Mouse (Mus musculus): ENCODE measurements at regions not wholly inside any gene's neighbourhood (a gene's known extent, or its start where the extent isn't known, plus 50 kb on each side); places are given as distances from the start of the nearest gene placed in this dataset.

GRCm38 (mm10) chr3:51127875-51128274, 96.4 kb upstream of the Noct start:
- intact Hi-C loops (cut with DNase I), result loop anchor here (5.0 to 10.0 kb wide), 2 partner anchors 44 to 223 kb away; no protein-coding TSS in a partner anchor

GRCm38 (mm10) chr3:51128491-51129155, 95.6 kb upstream of the Noct start:
- intact Hi-C loops (cut with DNase I), result loop anchor here (5.0 to 10.0 kb wide), 2 partner anchors 44 to 224 kb away; no protein-coding TSS in a partner anchor

GRCm38 (mm10) chr3:51130709-51131108, 93.5 kb upstream of the Noct start:
- intact Hi-C loops (cut with DNase I), result no loop called here

GRCm38 (mm10) chr3:51131341-51131740, 92.9 kb upstream of the Noct start:
- intact Hi-C loops (cut with DNase I), result no loop called here

- intact Hi-C loops (cut with DNase I), result no loop called here
Observed at GRCm38 (mm10) chr3:51132736-51133135, 91.5 kb upstream of the Noct start.

GRCm38 (mm10) chr3:51135581-51135980, 88.7 kb upstream of the Noct start:
- intact Hi-C loops (cut with DNase I), result no loop called here

GRCm38 (mm10) chr3:51137730-51138312, 86.4 kb upstream of the Noct start:
- intact Hi-C loops (cut with DNase I), result no loop called here

GRCm38 (mm10) chr3:51145985-51146384, 78.3 kb upstream of the Noct start:
- intact Hi-C loops (cut with DNase I), result no loop called here

GRCm38 (mm10) chr3:51150012-51150411, 74.2 kb upstream of the Noct start:
- intact Hi-C loops (cut with DNase I), result no loop called here

GRCm38 (mm10) chr3:51151104-51151503, 73.1 kb upstream of the Noct start:
- intact Hi-C loops (cut with DNase I), result no loop called here

GRCm38 (mm10) chr3:51155621-51156020, 68.6 kb upstream of the Noct start:
- intact Hi-C loops (cut with DNase I), result no loop called here

GRCm38 (mm10) chr3:51156386-51157290, 67.6 kb upstream of the Noct start:
- intact Hi-C loops (cut with DNase I), result no loop called here

GRCm38 (mm10) chr3:51157291-51157650, 67.0 kb upstream of the Noct start:
- intact Hi-C loops (cut with DNase I), result no loop called here

GRCm38 (mm10) chr3:51158449-51158848, 65.8 kb upstream of the Noct start:
- intact Hi-C loops (cut with DNase I), result no loop called here

- intact Hi-C loops (cut with DNase I), result no loop called here
Observed at GRCm38 (mm10) chr3:51159322-51159721, 64.9 kb upstream of the Noct start.

- intact Hi-C loops (cut with DNase I), result no loop called here
Observed at GRCm38 (mm10) chr3:51159881-51160280, 64.4 kb upstream of the Noct start.

GRCm38 (mm10) chr3:51160625-51161024, 63.6 kb upstream of the Noct start:
- intact Hi-C loops (cut with DNase I), result no loop called here

GRCm38 (mm10) chr3:51169150-51169925, 54.9 kb upstream of the Noct start:
- intact Hi-C loops (cut with DNase I), result no loop called here

- intact Hi-C loops (cut with DNase I), result loop anchor here (2.0 to 10.0 kb wide), 4 partner anchors 43 to 868 kb away; no protein-coding TSS in a partner anchor
Observed at GRCm38 (mm10) chr3:51170225-51170852, 53.9 kb upstream of the Noct start.
